Mouse (Mus musculus) kidney, postnatal 0 days (tissue): ENCODE measurements at regions not wholly inside any gene's neighbourhood (a gene's known extent, or its start where the extent isn't known, plus 50 kb on each side); places are given as distances from the start of the nearest gene placed in this dataset.
A peak's percentile ranks its signal among the peaks of the same experiment; 100 is the strongest.

ENCODE experiments used
- ATAC-seq: fragments of 200-750 bp; cut with Nextera tagmentation; replicated peaks from 2 replicates; pipeline ENCODE4 v1.8.0; 2017; ENCODE audit warnings: low read depth, moderate number of reproducible peaks, moderate TSS enrichment, moderate library complexity; ENCODE audit not compliant: low FRiP score
- DNase-seq: peaks from one replicate; pipeline ENCODE4 v3.0.0-alpha.2; 2016; ENCODE audit warnings: low spot score
- H3K27ac ChIP-seq: fragments of 300-500 bp; sonication (generic); 2 replicates; pipeline ENCODE4 v1.5.1; 2014; ENCODE audit warnings: mild to moderate bottlenecking
- H3K27me3 ChIP-seq: fragments of 300-500 bp; sonication (generic); 2 replicates; pipeline ENCODE4 v1.6.1; 2014; ENCODE audit warnings: low read length, mixed read lengths; ENCODE audit not compliant: insufficient read depth
- H3K36me3 ChIP-seq: fragments of 300-500 bp; sonication (generic); 2 replicates; pipeline ENCODE4 v1.6.1; 2014; ENCODE audit warnings: low read length, mixed read lengths; ENCODE audit not compliant: insufficient read depth
- H3K4me1 ChIP-seq: fragments of 300-500 bp; sonication (generic); replicated peaks from 2 replicates; pipeline ENCODE4 v1.6.1; 2014; ENCODE audit warnings: antibody characterized with exemption, low read length, mixed read lengths; ENCODE audit not compliant: insufficient read depth
- H3K4me2 ChIP-seq: fragments of 300-500 bp; sonication (generic); 2 replicates; pipeline ENCODE4 v1.6.1; 2014; ENCODE audit warnings: mild to moderate bottlenecking, low read length, moderate library complexity, mixed read lengths
- H3K4me3 ChIP-seq: fragments of 300-500 bp; sonication (generic); replicated peaks from 2 replicates; pipeline ENCODE4 v1.5.1; 2014; ENCODE audit warnings: low read depth, low read length
- H3K9ac ChIP-seq: fragments of 300-500 bp; sonication (generic); 2 replicates; pipeline ENCODE4 v1.6.1; 2014; ENCODE audit warnings: low read depth, low read length
- H3K9me3 ChIP-seq: fragments of 300-500 bp; sonication (generic); replicated peaks from 2 replicates; pipeline ENCODE4 v1.6.1; 2016; ENCODE audit warnings: low read length, inconsistent platforms, mixed read lengths
- CTCF ChIP-seq: IDR thresholded peaks from 2 replicates; pipeline ENCODE4 v1.5.1; 2016; ENCODE audit warnings: antibody characterized with exemption, low read depth, mild to moderate bottlenecking, moderate library complexity
- WGBS: fragments of 180-500 bp; shearing (Covaris S2); extraction: QIAGEN DNeasy Blood & Tissue Kit; methylation state at CpG from one replicate; pipeline ENCODE4 v1.1.7; 2014; 5-methylcytosine and 5-hydroxymethylcytosine counted together

DNA sequence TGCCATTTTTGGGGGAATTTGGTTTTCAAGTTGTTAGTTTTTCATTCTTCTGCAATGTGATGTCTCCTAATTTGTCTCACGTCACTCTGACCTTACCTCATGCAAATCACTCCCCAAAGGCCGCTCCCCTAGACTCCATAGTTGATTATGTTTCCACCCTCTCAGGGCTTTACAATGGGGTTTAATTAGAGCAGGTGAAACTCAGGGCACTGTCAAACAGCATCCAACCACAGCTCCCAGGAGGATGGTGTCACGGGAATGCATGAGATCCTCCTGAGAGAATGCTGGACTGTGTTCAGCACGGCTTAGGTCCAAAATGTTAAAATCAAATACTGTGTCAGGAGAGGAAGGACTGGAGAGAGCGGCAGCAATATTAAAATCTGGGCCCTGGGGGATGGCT lies 100.4 kb upstream of the Nck2 start:
- Histone ChIP-seq H3K27ac (no peak overlapping the region), H3K36me3 (no peaks in the 10 kb centered on the region), H3K9ac (no peak overlapping the region), H3K4me1 (no peaks in the 10 kb centered on the region), H3K27me3 (no peaks in the 10 kb centered on the region), H3K4me2 (no peak overlapping the region), H3K4me3 (no peak overlapping the region), H3K9me3 (no peaks in the 10 kb centered on the region)
- ATAC-seq (no peak), DNase-seq (no peak)
- 75% methylated on average over 5 of the region's 5 CpGs for WGBS
- no peak for TF ChIP-seq CTCF

DNA sequence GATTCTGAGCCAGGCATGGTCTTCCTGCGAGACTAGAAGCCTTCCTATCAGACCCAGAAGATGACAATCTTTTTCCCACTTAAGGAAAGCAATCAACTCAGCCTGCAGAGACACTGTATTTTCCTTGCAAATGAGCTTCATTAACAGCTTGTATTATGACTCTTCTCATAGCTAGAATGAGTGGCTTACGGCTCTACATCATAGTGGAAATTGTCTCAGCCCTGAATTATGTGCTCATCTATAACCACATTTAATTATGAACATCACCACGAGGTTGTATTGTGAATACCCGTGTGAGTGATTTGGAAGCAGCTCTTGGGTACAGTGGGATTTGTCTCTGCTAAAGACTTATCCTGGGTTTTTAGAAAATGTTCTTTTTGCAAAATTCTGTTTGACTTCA lies 97.2 kb upstream of the Nck2 start:
- WGBS, result 88% methylated on average over 4 of the region's 4 CpGs

DNA sequence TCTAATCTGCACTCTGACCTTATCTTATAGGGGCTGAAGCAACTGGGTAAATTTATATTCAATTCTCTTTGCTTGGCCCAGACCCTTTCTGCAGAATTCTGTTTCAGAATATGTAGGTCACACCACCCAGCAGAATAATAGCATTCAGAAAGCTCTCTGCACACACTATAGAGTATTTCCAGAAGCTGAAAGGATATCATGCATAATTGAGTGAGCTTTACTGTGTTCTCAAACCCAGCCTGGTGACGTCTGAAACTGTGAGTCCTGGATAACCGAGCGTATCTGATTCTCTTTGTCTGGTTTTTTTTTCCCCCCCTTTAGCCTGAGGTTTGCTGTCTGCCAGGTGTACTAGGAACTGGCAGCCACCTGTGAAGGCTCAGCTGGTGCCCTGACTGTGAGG lies 94.4 kb upstream of the Nck2 start:
- no peak overlapping the region for H3K27ac ChIP-seq
- H3K36me3 ChIP-seq, result no peaks in the 10 kb centered on the region
- H3K27me3 ChIP-seq, result no peaks in the 10 kb centered on the region
- no peak overlapping the region for H3K4me3 ChIP-seq
- ATAC-seq (no peak), DNase-seq (no peak)
- H3K9ac ChIP-seq, result no peak overlapping the region
- TF ChIP-seq CTCF, result no peak
- no peaks in the 10 kb centered on the region for H3K9me3 ChIP-seq
- 70% methylated on average over 3 of the region's 3 CpGs for WGBS
- no peak overlapping the region for H3K4me2 ChIP-seq
- no peaks in the 10 kb centered on the region; the same call in 1 of the 2 replicates for H3K4me1 ChIP-seq

More for the DNA sequence above, 97.2 kb upstream of the Nck2 start:
- H3K4me1 ChIP-seq, result no peaks in the 10 kb centered on the region
- no peak overlapping the region for H3K4me2 ChIP-seq
- H3K9ac ChIP-seq, result no peak overlapping the region
- ATAC-seq (no peak), DNase-seq (no peak)
- TF ChIP-seq CTCF, result no peak
- H3K27me3 ChIP-seq, result no peaks in the 10 kb centered on the region
- no peaks in the 10 kb centered on the region for H3K9me3 ChIP-seq
- H3K27ac ChIP-seq, result no peak overlapping the region
- no peaks in the 10 kb centered on the region for H3K36me3 ChIP-seq
- H3K4me3 ChIP-seq, result no peak overlapping the region

DNA sequence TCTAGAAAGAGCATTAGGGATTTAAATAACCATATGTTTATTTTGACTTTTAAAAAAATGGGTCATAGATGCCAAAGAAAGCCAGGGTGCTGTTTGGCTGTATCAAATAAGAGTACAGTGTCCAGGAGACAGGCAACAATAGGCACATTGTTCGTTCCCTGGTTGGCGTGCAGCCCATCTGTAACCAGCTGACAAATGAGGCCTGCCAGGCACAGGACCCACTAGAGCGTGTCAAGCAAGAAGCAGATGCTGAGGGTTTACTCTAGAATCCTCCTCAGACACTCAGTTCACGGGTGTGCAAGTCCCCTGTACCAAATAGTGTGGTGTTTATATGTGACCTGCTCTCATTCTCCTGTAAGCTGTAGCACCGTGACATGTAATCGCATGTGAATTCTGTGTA lies 86.2 kb upstream of the Nck2 start:
- Histone ChIP-seq H3K27ac (no peak overlapping the region), H3K9me3 (no peaks in the 10 kb centered on the region), H3K4me3 (no peak overlapping the region), H3K36me3 (no peaks in the 10 kb centered on the region), H3K9ac (no peak overlapping the region), H3K27me3 (no peaks in the 10 kb centered on the region), H3K4me2 (no peak overlapping the region), H3K4me1 (peaks cover 14% of the 10 kb centered on the region)
- peak; percentile 74 for DNase-seq
- ATAC-seq, result peak; percentile 45; the same call in 1 of the 2 replicates
- TF ChIP-seq CTCF, result no peak
- 43% methylated on average over 6 of the region's 6 CpGs for WGBS

DNA sequence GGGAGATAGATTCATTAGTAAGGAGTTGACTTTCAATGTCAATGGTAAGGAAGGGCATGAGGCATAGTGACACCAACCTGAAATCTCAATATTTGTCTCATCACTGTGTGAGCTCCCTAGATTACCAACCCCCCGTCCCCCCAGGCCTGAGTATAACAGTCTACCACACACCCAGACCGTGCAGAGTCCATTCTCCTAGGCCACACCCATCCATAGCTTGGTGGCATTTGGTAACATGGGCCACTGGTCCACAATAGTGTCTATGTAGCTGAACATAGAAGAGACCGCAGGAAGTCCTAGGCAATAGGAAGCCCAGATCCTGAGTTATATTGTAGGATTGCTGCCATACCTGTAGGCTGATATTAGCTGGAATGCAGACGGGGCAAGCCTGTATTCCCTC lies 84.7 kb upstream of the Nck2 start:
- ATAC-seq (no peak), DNase-seq (no peak)
- Histone ChIP-seq H3K4me3 (no peak overlapping the region), H3K36me3 (no peaks in the 10 kb centered on the region), H3K4me2 (no peak overlapping the region), H3K9me3 (no peaks in the 10 kb centered on the region), H3K27ac (no peak overlapping the region), H3K27me3 (no peaks in the 10 kb centered on the region), H3K4me1 (peaks cover 14% of the 10 kb centered on the region), H3K9ac (no peak overlapping the region)
- 87% methylated on average over 4 of the region's 4 CpGs for WGBS
- no peak for TF ChIP-seq CTCF

DNA sequence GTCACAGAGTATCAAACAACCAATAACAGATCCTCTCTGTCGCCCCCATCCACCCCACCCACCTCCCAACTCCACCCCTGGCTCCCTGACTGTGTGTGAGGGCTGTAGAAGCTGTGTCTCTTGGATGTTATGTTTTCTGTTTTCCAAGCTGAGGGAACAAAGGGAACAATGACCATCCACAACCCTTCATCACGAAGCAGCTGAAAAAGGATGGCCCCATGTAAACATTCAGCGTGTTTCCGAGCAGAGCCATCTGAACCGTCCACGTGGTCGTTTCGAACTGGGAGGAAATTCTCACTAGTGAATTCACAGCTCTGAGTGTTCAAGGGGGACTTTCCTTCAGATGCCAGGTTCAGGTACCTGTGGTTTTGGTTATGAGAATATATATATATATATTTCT lies 84.1 kb upstream of the Nck2 start:
- Histone ChIP-seq H3K4me3 (no peak overlapping the region), H3K9ac (no peak overlapping the region), H3K4me1 (peaks cover 14% of the 10 kb centered on the region), H3K4me2 (no peak overlapping the region), H3K27ac (peak overlapping the region; percentile 19; the same call in 1 of the 2 replicates), H3K36me3 (no peaks in the 10 kb centered on the region), H3K9me3 (no peaks in the 10 kb centered on the region), H3K27me3 (no peaks in the 10 kb centered on the region)
- no peak for TF ChIP-seq CTCF
- ATAC-seq, result no peak
- DNase-seq, result no peak
- WGBS, result 40% methylated on average over 8 of the region's 8 CpGs

DNA sequence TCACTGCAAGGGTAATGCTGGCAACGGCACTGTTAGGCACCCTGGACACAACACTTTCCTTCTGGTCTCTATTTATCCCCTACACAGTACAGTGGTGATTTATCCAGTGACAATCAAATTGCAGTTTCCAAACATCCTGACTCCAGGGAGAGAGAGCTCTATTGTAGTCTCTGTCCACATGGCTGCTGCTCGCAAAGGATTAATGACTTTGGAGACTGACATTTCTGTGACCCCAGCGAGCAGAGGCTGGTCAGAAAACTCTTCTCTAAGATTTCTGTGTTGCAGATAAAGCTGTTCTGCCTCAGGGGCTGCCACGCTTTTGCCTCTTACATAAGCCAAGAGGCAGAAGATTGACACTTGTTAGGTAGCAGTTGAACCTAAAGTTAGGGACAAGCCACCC lies 83.6 kb upstream of the Nck2 start:
- Histone ChIP-seq H3K4me2 (no peak overlapping the region), H3K4me3 (no peak overlapping the region), H3K4me1 (peaks cover 14% of the 10 kb centered on the region), H3K9me3 (no peaks in the 10 kb centered on the region), H3K27ac (peak overlapping the region; percentile 19; the same call in 1 of the 2 replicates), H3K9ac (no peak overlapping the region), H3K27me3 (no peaks in the 10 kb centered on the region), H3K36me3 (no peaks in the 10 kb centered on the region)
- no peak for TF ChIP-seq CTCF
- ATAC-seq, result 0 out of 2 replicates have a peak, but pooled peaks have one; percentile 26
- peak; percentile 62 for DNase-seq
- WGBS, result 17% methylated on average over 4 of the region's 4 CpGs
